Mouse (Mus musculus) right cerebral cortex, adult 18-20 months (tissue): Measurements from ENCODE around the gene Agtrap.
A peak's percentile ranks its signal among the peaks of the same experiment; 100 is the strongest.
"Not testable (repeated sequence)": the region's sequence is repeated elsewhere in the genome, so short reads cannot be mapped to it uniquely, and the experiment has no call there.

Source experiments
- DNase-seq: peaks from one replicate; pipeline ENCODE4 v3.0.0; 2022; ENCODE audit warnings: mixed read lengths

Gene Agtrap

GRCm38 (mm10) chr4:148087907-148088527, at the start of gene Agtrap:
TSS of gene Agtrap (minus strand) at chr4:148088031.
- peak; percentile 95 for DNase-seq

GRCm38 (mm10) chr4:148137503-148137902, 49.7 kb upstream of the Agtrap start:
- DNase-seq, result no peak

- DNase-seq, result no peak
These were observed 47.2 kb upstream of the Agtrap start for GRCm38 (mm10) chr4:148134988-148135387.

GRCm38 (mm10) chr4:148131497-148132081, 43.8 kb upstream of the Agtrap start:
- no peak for DNase-seq

GRCm38 (mm10) chr4:148130561-148131413, 43.0 kb upstream of the Agtrap start, which contains the start of gene Draxin:
TSS of gene Draxin (minus strand) at chr4:148130698.
- DNase-seq, result peak; percentile 22

- no peak for DNase-seq
These were observed 42.3 kb upstream of the Agtrap start, which contains the start of gene Mad2l2 for GRCm38 (mm10) chr4:148130133-148130532. TSS of gene Mad2l2 (plus strand) at chr4:148130384.

- no peak for DNase-seq
These were observed 40.8 kb upstream of the Agtrap start for GRCm38 (mm10) chr4:148128672-148129071.

- no peak for DNase-seq
These were observed 40.4 kb upstream of the Agtrap start for GRCm38 (mm10) chr4:148128241-148128640.

GRCm38 (mm10) chr4:148122694-148123066, 34.8 kb upstream of the Agtrap start:
- no peak for DNase-seq

- DNase-seq, result no peak
These were observed 34.3 kb upstream of the Agtrap start for GRCm38 (mm10) chr4:148121982-148122693.

- peak; percentile 32 for DNase-seq
These were observed 33.5 kb upstream of the Agtrap start for GRCm38 (mm10) chr4:148121362-148121761.

GRCm38 (mm10) chr4:148120555-148120954, 32.7 kb upstream of the Agtrap start:
- no peak for DNase-seq

- not testable (repeated sequence) for DNase-seq
These were observed 31.7 kb upstream of the Agtrap start for GRCm38 (mm10) chr4:148119578-148119977.

- DNase-seq, result no peak
These were observed 29.6 kb upstream of the Agtrap start for GRCm38 (mm10) chr4:148117392-148117791.

GRCm38 (mm10) chr4:148116657-148117056, 28.8 kb upstream of the Agtrap start:
- no peak for DNase-seq

- DNase-seq, result peak; percentile 13
These were observed 27.6 kb upstream of the Agtrap start for GRCm38 (mm10) chr4:148115467-148115866.

- peak; percentile 80 for DNase-seq
These were observed 27.0 kb upstream of the Agtrap start for GRCm38 (mm10) chr4:148114758-148115391.

- DNase-seq, result no peak
These were observed 24.7 kb upstream of the Agtrap start for GRCm38 (mm10) chr4:148112519-148112918.

- DNase-seq, result no peak
These were observed 21.4 kb upstream of the Agtrap start for GRCm38 (mm10) chr4:148109215-148109614.

- DNase-seq, result no peak
These were observed 20.8 kb upstream of the Agtrap start for GRCm38 (mm10) chr4:148108565-148109100.

GRCm38 (mm10) chr4:148107621-148108291, 19.9 kb upstream of the Agtrap start:
- DNase-seq, result no peak

- no peak for DNase-seq
These were observed 16.3 kb upstream of the Agtrap start for GRCm38 (mm10) chr4:148104146-148104545.
